Mouse (Mus musculus): ENCODE results near the gene Sds. TPM values are rescaled to one million over a fixed set of nuclear protein-coding genes. Genes with fewer than 3 reads are reported as not detected.
A peak's percentile ranks its signal among the peaks of the same experiment; 100 is the strongest.

Gene Sds
- polyA plus RNA-seq, 1 experiment from 2014 or later, result not detected

DNA sequence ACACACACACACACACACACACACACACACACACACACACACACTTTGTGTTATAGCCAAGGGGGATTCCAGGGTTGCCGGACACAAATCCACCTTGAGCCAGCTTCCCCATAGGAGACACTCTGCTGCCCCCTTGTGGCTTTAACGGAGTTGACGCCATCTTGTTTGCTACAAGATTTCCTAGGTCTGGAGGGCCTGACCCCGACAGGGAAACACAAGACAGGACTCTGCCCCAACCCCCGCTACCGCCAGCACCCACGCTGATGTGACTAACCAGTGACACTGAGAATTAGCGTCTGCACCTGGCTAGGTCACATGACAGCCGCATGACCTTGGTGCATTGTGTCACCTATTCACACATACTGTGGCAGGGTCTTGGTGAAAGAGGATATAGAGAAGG, 18.7 kb upstream of the Sds start:
- no peaks in the 10 kb centered on the region for H3K27me3 ChIP-seq (replicated peaks; ENCODE audit: control insufficient read depth, insufficient read depth, low read length)
- no peak overlapping the region for H3K4me3 ChIP-seq (ENCODE audit: low read depth, low read length)
- DNase-seq (ENCODE audit: low spot score) (peak; percentile 81), ATAC-seq (ENCODE audit: low read depth) (no peak)
- WGBS, result 5% methylated on average over 9 of the region's 9 CpGs
- H3K36me3 ChIP-seq (ENCODE audit: control insufficient read depth, insufficient read depth, low read length), result no peaks in the 10 kb centered on the region
- no peak overlapping the region for H3K27ac ChIP-seq (replicated peaks; ENCODE audit: low read depth, low read length)
- no peaks in the 10 kb centered on the region for H3K4me1 ChIP-seq (ENCODE audit: control insufficient read depth, insufficient read depth, low read length)
- no peak overlapping the region for H3K4me2 ChIP-seq (ENCODE audit: low read depth, low read length)
- no peak overlapping the region for H3K9ac ChIP-seq (ENCODE audit: low read depth, low read length)
- no peaks in the 10 kb centered on the region for H3K9me3 ChIP-seq (ENCODE audit: control insufficient read depth, low read length)

DNA sequence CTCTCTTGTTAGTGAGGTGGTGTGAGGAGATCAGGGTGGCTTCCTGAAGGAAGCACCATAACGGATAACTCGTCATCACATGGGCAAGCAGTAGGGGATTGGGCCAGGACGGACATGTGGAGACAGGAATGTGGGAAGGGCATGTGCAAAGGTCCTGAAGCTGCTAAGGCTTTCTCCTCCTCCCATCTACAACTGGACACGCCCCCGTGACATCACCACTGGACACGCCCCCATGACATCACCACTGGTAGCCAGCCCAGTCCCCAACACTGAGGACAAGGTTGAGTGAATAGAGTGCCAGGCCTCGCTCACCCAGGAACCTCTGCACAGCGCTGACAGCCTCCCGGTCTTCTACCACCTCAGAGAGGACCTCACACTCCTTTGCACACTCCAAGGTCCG, 17.2 kb upstream of the Sds start:
- Histone ChIP-seq H3K4me3 (ENCODE audit: low read depth, low read length) (no peak overlapping the region), H3K27me3 (replicated peaks; ENCODE audit: control insufficient read depth, insufficient read depth, low read length) (no peaks in the 10 kb centered on the region), H3K9me3 (ENCODE audit: control insufficient read depth, low read length) (no peaks in the 10 kb centered on the region), H3K9ac (ENCODE audit: low read depth, low read length) (no peak overlapping the region), H3K36me3 (ENCODE audit: control insufficient read depth, insufficient read depth, low read length) (no peaks in the 10 kb centered on the region), H3K4me2 (ENCODE audit: low read depth, low read length) (no peak overlapping the region), H3K27ac (replicated peaks; ENCODE audit: low read depth, low read length) (no peak overlapping the region), H3K4me1 (ENCODE audit: control insufficient read depth, insufficient read depth, low read length) (no peaks in the 10 kb centered on the region)
- DNase-seq (ENCODE audit: low spot score), result no peak
- no peak for ATAC-seq (ENCODE audit: low read depth)
- 78% methylated on average over 10 of the region's 10 CpGs for WGBS

DNA sequence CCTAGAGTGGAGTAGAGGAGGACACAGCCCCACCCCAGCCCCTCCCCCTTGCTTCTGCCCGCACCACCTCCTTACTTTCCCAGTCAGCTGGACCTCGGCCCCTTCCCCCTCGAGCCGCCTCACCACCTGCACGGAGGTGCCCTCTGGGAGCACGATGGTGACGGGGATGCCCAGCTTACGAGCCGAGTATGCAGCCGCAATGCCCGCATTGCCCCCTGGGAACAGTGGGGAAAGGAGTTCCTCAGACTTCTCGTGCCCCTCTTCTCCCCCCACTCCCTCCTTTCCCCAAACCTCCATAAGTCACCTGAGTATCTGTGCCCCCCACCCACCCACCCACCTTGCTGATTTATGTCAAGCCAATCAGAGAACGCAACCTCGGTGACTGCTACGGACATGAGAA, 14.4 kb upstream of the Sds start:
- no peak overlapping the region for H3K27ac ChIP-seq (replicated peaks; ENCODE audit: low read depth, low read length)
- WGBS, result 75% methylated on average over 13 of the region's 15 CpGs

DNA sequence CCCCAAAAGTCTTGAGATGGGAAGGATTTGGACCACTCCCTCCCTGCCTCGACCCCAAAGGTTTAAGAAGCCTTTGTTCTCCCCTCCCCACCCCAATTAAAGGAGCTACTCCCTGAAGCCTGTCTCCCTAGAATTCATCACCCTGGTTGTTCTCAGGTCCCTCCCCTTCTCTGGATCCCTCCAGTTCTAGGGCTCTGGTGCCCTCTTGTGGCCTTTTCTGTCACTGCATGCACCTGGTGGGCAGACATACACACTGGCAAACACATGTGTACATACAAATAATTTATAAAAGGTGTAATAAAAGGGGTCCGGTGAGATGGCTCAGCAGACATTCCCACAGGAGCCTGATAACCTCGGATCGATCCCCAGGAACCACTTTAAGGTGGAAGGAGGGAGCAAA, 12.0 kb upstream of the Sds start:
- Histone ChIP-seq H3K9ac (ENCODE audit: low read depth, low read length) (no peak overlapping the region), H3K36me3 (ENCODE audit: control insufficient read depth, insufficient read depth, low read length) (no peaks in the 10 kb centered on the region), H3K4me2 (ENCODE audit: low read depth, low read length) (no peak overlapping the region), H3K4me1 (ENCODE audit: control insufficient read depth, insufficient read depth, low read length) (no peaks in the 10 kb centered on the region), H3K27ac (replicated peaks; ENCODE audit: low read depth, low read length) (no peak overlapping the region), H3K27me3 (replicated peaks; ENCODE audit: control insufficient read depth, insufficient read depth, low read length) (no peaks in the 10 kb centered on the region), H3K4me3 (ENCODE audit: low read depth, low read length) (no peak overlapping the region), H3K9me3 (ENCODE audit: control insufficient read depth, low read length) (no peaks in the 10 kb centered on the region)
- WGBS, result 75% methylated on average over 4 of the region's 4 CpGs
- DNase-seq (ENCODE audit: low spot score) (no peak), ATAC-seq (ENCODE audit: low read depth) (no peak)

More for the DNA sequence above, 14.4 kb upstream of the Sds start:
- no peak overlapping the region for H3K9ac ChIP-seq (ENCODE audit: low read depth, low read length)
- no peaks in the 10 kb centered on the region for H3K27me3 ChIP-seq (replicated peaks; ENCODE audit: control insufficient read depth, insufficient read depth, low read length)
- no peaks in the 10 kb centered on the region for H3K9me3 ChIP-seq (ENCODE audit: control insufficient read depth, low read length)
- no peaks in the 10 kb centered on the region for H3K36me3 ChIP-seq (ENCODE audit: control insufficient read depth, insufficient read depth, low read length)
- ATAC-seq (ENCODE audit: low read depth) (no peak), DNase-seq (ENCODE audit: low spot score) (no peak)
- no peak overlapping the region for H3K4me2 ChIP-seq (ENCODE audit: low read depth, low read length)
- no peaks in the 10 kb centered on the region for H3K4me1 ChIP-seq (ENCODE audit: control insufficient read depth, insufficient read depth, low read length)
- H3K4me3 ChIP-seq (ENCODE audit: low read depth, low read length), result no peak overlapping the region

DNA sequence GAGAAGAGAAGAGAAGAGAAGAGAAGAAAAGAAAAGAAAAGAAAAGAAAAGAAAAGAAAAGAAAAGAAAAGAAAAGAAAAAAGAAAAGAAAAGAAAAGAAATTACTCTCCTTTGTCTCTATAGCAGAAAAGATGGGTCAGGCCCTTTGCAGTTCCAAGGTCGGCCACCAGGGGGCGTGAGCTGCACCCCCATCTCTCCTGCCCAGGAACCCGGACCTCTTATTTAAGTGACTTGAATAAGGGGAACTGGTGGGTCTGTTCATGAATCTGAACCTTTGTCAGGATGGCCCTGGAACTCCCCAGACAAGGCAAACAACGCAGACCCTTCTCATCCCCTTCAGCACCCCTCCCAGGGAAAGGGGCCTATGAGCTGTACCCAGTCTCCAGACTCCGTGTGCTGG, 11.3 kb upstream of the Sds start:
- no peak overlapping the region for H3K4me2 ChIP-seq (ENCODE audit: low read depth, low read length)
- no peak overlapping the region for H3K9ac ChIP-seq (ENCODE audit: low read depth, low read length)
- ATAC-seq (ENCODE audit: low read depth) (no peak), DNase-seq (ENCODE audit: low spot score) (no peak)
- no peaks in the 10 kb centered on the region for H3K4me1 ChIP-seq (ENCODE audit: control insufficient read depth, insufficient read depth, low read length)
- no peak overlapping the region for H3K4me3 ChIP-seq (ENCODE audit: low read depth, low read length)
- 59% methylated on average over 3 of the region's 5 CpGs for WGBS
- H3K9me3 ChIP-seq (ENCODE audit: control insufficient read depth, low read length), result no peaks in the 10 kb centered on the region
- H3K36me3 ChIP-seq (ENCODE audit: control insufficient read depth, insufficient read depth, low read length), result no peaks in the 10 kb centered on the region
- no peaks in the 10 kb centered on the region for H3K27me3 ChIP-seq (replicated peaks; ENCODE audit: control insufficient read depth, insufficient read depth, low read length)
- no peak overlapping the region for H3K27ac ChIP-seq (replicated peaks; ENCODE audit: low read depth, low read length)

DNA sequence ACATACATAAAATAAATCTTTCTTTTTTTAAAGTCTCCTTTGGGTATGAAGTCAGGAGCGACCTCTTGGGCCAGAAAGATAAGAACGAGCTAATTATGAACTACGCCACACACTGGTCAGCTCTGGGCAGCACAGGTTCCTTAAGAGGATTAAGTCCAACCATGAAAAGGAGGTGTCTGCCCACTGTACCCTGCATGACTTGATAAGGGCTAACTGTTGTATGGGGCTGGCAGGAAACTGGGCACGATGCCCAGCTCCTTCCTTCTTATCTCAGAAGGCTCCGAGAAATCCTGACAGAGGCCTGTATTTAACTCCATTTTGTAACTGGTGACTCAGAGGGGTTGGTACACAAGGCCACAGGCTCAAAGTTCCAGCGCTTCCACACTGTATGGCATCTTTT, 10.5 kb upstream of the Sds start:
- 86% methylated on average over 6 of the region's 6 CpGs for WGBS
- DNase-seq (ENCODE audit: low spot score), result peak; percentile 32
- no peaks in the 10 kb centered on the region for H3K36me3 ChIP-seq (ENCODE audit: control insufficient read depth, insufficient read depth, low read length)
- no peaks in the 10 kb centered on the region for H3K9me3 ChIP-seq (ENCODE audit: control insufficient read depth, low read length)
- no peak overlapping the region for H3K4me2 ChIP-seq (ENCODE audit: low read depth, low read length)
- no peak for ATAC-seq (ENCODE audit: low read depth)
- H3K27me3 ChIP-seq (replicated peaks; ENCODE audit: control insufficient read depth, insufficient read depth, low read length), result no peaks in the 10 kb centered on the region
- no peak overlapping the region for H3K9ac ChIP-seq (ENCODE audit: low read depth, low read length)
- no peak overlapping the region for H3K27ac ChIP-seq (replicated peaks; ENCODE audit: low read depth, low read length)
- no peaks in the 10 kb centered on the region for H3K4me1 ChIP-seq (ENCODE audit: control insufficient read depth, insufficient read depth, low read length)
- no peak overlapping the region for H3K4me3 ChIP-seq (ENCODE audit: low read depth, low read length)

DNA sequence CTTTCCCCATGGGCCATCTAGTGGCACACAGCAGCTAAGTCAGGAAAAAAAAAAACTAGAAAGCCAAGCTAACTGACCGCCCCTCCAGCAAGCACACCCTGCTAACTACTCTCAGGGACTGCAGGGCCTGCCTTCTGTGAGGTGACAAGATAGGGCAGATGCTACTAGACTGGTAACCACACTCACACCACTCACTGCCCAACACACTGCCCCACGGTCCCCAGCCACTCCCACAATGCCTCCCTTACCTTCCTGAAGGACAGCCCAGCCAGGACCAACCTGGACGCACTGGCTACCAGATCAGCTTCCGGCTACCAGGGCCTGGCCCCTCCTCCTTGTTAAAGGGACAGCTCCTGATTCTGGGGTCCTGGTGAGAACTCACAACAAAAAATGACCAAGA, 9.3 kb upstream of the Sds start:
- no peak overlapping the region for H3K27ac ChIP-seq (replicated peaks; ENCODE audit: low read depth, low read length)
- DNase-seq (ENCODE audit: low spot score) (no peak), ATAC-seq (ENCODE audit: low read depth) (no peak)
- no peak overlapping the region for H3K4me3 ChIP-seq (ENCODE audit: low read depth, low read length)
- H3K27me3 ChIP-seq (replicated peaks; ENCODE audit: control insufficient read depth, insufficient read depth, low read length), result no peaks in the 10 kb centered on the region
- no peaks in the 10 kb centered on the region for H3K4me1 ChIP-seq (ENCODE audit: control insufficient read depth, insufficient read depth, low read length)
- H3K4me2 ChIP-seq (ENCODE audit: low read depth, low read length), result peak overlapping the region; percentile 18; the same call in 1 of the 2 replicates
- no peaks in the 10 kb centered on the region for H3K36me3 ChIP-seq (ENCODE audit: control insufficient read depth, insufficient read depth, low read length)
- no peak overlapping the region for H3K9ac ChIP-seq (ENCODE audit: low read depth, low read length)
- no peaks in the 10 kb centered on the region for H3K9me3 ChIP-seq (ENCODE audit: control insufficient read depth, low read length)
- 12% methylated on average over 4 of the region's 4 CpGs for WGBS

DNA sequence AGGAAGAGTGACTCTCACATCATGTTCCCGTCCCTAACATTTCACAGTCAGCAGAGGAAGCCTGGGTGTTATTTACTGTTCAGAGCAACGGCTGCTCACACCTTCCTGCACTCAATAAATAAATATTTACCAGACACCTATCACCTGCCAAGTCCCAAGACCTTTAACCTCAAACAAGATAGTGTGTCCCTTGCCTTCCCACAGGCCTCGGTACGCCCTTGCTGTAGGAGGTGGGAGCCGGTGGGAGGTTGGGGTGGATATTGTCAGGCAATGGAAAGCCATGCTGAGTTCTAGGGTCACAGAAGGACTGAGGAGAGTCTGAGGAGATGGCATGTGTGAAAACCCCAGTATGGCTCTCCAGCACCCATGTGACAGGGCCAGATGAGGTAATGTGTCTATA, 8.0 kb upstream of the Sds start:
- H3K36me3 ChIP-seq (ENCODE audit: control insufficient read depth, insufficient read depth, low read length), result no peaks in the 10 kb centered on the region
- no peaks in the 10 kb centered on the region for H3K27me3 ChIP-seq (replicated peaks; ENCODE audit: control insufficient read depth, insufficient read depth, low read length)
- DNase-seq (ENCODE audit: low spot score) (no peak), ATAC-seq (ENCODE audit: low read depth) (no peak)
- H3K4me2 ChIP-seq (ENCODE audit: low read depth, low read length), result no peak overlapping the region
- no peaks in the 10 kb centered on the region for H3K9me3 ChIP-seq (ENCODE audit: control insufficient read depth, low read length)
- H3K27ac ChIP-seq (replicated peaks; ENCODE audit: low read depth, low read length), result no peak overlapping the region
- H3K9ac ChIP-seq (ENCODE audit: low read depth, low read length), result no peak overlapping the region
- WGBS, result 80% methylated on average over 5 of the region's 5 CpGs
- H3K4me1 ChIP-seq (ENCODE audit: control insufficient read depth, insufficient read depth, low read length), result no peaks in the 10 kb centered on the region
- H3K4me3 ChIP-seq (ENCODE audit: low read depth, low read length), result no peak overlapping the region

DNA sequence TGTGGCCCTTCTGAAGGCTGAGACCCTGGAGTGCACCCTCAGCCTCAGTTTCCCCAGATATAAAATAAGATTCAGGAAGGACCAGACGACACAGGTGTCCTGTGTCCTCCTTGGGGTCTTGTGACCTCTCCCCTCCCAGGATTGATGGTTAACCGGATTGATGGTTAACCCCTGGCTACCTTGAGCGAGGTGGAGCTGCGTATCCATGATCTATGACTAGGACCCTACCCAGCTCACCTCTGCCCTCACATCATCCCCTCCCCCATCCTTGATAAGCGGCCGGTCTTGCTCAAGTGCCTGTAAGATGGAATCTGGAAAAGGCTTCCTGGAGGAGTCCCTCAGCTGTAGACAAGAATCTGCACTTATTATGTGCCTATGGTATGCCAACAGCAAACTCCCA, 7.5 kb upstream of the Sds start:
- 74% methylated on average over 6 of the region's 6 CpGs for WGBS
- no peaks in the 10 kb centered on the region for H3K27me3 ChIP-seq (replicated peaks; ENCODE audit: control insufficient read depth, insufficient read depth, low read length)
- no peaks in the 10 kb centered on the region for H3K9me3 ChIP-seq (ENCODE audit: control insufficient read depth, low read length)
- no peaks in the 10 kb centered on the region for H3K36me3 ChIP-seq (ENCODE audit: control insufficient read depth, insufficient read depth, low read length)
- no peak overlapping the region for H3K4me2 ChIP-seq (ENCODE audit: low read depth, low read length)
- no peaks in the 10 kb centered on the region for H3K4me1 ChIP-seq (ENCODE audit: control insufficient read depth, insufficient read depth, low read length)
- H3K27ac ChIP-seq (replicated peaks; ENCODE audit: low read depth, low read length), result no peak overlapping the region
- H3K4me3 ChIP-seq (ENCODE audit: low read depth, low read length), result no peak overlapping the region
- ATAC-seq (ENCODE audit: low read depth) (no peak), DNase-seq (ENCODE audit: low spot score) (no peak)
- H3K9ac ChIP-seq (ENCODE audit: low read depth, low read length), result no peak overlapping the region
